Mouse (Mus musculus): ENCODE measurements around the gene Gm15448. TPM values are rescaled to one million over a fixed set of nuclear protein-coding genes. Genes with fewer than 3 reads are reported as not detected.
"Not testable (repeated sequence)": the region's sequence is repeated elsewhere in the genome, so short reads cannot be mapped to it uniquely, and the experiment has no call there.

Gene Gm15448
- 0.12 TPM in 1 of 2 replicates, not detected in the other for polyA plus RNA-seq (2015; fragmentation: Nextera tagmentation; extraction: Ambion mirVana)

DNA sequence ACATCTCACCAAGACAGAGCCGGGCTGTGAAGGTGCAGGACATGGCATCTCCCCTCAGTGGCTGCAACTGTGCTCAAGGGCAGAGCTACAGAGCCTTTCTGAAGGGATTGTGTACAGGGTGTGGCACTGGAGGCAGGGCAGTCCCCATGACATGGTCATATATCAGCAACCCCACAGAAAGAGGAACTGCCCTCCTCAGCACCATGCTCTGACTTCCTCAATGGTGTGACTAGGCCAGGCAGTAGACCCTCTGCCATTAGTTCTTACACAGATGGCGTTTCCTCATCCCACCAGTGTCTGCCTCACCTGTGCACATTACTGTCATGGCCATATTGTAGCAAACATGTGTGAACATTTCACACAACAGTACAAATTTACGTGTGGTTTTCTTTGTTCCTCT is at the start of gene Gm15448:
TSS of gene Gm15448 (minus strand) at position 89 of the 400 bp plus-strand sequence.
- not testable (repeated sequence) for H3K9me3 ChIP-seq (ENCODE audit: low read length); DNase-seq; H3K36me3 ChIP-seq (replicated peaks; ENCODE audit: insufficient read depth, low read length); H3K4me2 ChIP-seq (ENCODE audit: low read depth, low read length); H3K4me1 ChIP-seq (ENCODE audit: insufficient read depth); H3K9ac ChIP-seq (replicated peaks); H3K27me3 ChIP-seq (ENCODE audit: insufficient read depth, low read length); H3K4me3 ChIP-seq (ENCODE audit: low read depth, low read length); ATAC-seq; H3K27ac ChIP-seq (ENCODE audit: low read depth)
- WGBS (ENCODE audit: insufficient replicate concordance): 12% methylated on average over 1 of the region's 3 CpGs

DNA sequence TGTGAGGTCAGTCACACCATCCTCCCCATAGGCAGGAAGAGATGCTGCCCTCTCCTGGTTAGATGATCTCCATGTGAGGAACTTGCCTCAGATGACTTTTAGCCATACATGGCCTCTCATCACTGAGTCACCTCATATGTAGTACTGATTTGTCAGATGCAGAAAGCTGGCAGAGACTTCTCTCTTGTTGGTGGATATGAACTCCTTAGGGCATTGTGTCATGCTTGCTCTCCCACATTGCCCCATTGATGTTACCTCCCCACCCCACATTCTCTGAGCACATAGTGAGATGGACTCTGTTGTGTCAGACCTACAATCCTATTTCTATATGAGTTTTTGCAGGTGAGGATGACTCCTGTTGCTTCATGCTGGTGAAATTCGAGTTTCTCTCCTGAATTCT is 49.5 kb upstream of the Gm15448 start:
- not testable (repeated sequence) for H3K27me3 ChIP-seq (ENCODE audit: insufficient read depth, low read length); H3K27ac ChIP-seq (ENCODE audit: low read depth); H3K36me3 ChIP-seq (replicated peaks; ENCODE audit: insufficient read depth, low read length); H3K9me3 ChIP-seq (ENCODE audit: low read length); H3K4me2 ChIP-seq (ENCODE audit: low read depth, low read length); ATAC-seq; H3K9ac ChIP-seq (replicated peaks); H3K4me3 ChIP-seq (ENCODE audit: low read depth, low read length); H3K4me1 ChIP-seq (ENCODE audit: insufficient read depth); DNase-seq
- no CpG with 5 or more reads among the region's 1 CpGs for WGBS (ENCODE audit: insufficient replicate concordance)

DNA sequence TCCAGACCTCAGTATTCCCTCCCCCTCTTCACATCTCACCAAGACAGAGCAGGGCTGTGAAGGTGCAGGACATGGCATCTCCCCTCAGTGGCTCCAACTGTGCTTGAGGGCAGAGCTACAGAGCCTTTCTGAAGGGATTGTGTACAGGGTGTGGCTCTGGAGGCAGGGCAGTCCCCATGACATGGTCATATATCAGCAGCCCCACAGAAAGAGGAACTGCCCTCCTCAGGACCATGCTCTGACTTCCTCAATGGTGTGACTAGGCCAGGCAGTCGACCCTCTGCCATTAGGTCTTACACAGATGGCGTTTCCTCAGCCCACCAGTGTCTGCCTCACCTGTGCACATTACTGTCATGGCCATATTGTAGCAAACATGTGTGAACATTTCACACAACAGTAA is 19.5 kb upstream of the Gm15448 start, which contains the start of gene Pira2:
TSS of gene Pira2 (minus strand) at position 101 of the 400 bp plus-strand sequence.
- not testable (repeated sequence) for H3K9ac ChIP-seq (replicated peaks); ATAC-seq

DNA sequence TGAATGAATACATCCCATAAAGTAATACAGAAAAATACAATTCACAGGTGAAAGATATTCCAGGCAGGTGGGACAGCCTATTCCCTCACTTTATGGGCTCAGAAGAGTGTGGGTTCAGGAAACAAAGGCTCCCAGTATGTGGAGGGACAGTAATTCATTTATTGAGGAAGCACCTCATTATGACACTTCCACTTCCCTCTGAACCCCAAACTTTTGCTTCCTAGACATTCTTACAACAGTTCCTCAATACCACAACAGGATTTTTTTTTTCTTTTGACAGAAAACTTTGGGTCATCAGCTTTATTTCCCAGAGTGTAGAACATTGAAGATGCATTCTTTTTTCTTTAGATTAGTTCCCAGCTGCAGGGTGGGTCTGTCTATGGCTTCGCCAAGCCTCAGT is 12.4 kb upstream of the Gm15448 start:
- not testable (repeated sequence) for H3K4me3 ChIP-seq (ENCODE audit: low read depth, low read length); H3K36me3 ChIP-seq (replicated peaks; ENCODE audit: insufficient read depth, low read length); H3K4me1 ChIP-seq (ENCODE audit: insufficient read depth); H3K27ac ChIP-seq (ENCODE audit: low read depth); DNase-seq; H3K4me2 ChIP-seq (ENCODE audit: low read depth, low read length); H3K9me3 ChIP-seq (ENCODE audit: low read length); H3K27me3 ChIP-seq (ENCODE audit: insufficient read depth, low read length); ATAC-seq; H3K9ac ChIP-seq (replicated peaks)
- WGBS (ENCODE audit: insufficient replicate concordance): no CpG with 5 or more reads among the region's 1 CpGs

More for the DNA sequence above, 19.5 kb upstream of the Gm15448 start, which contains the start of gene Pira2:
- H3K4me3 ChIP-seq (ENCODE audit: low read depth, low read length); H3K36me3 ChIP-seq (replicated peaks; ENCODE audit: insufficient read depth, low read length); H3K9me3 ChIP-seq (ENCODE audit: low read length); H3K4me1 ChIP-seq (ENCODE audit: insufficient read depth); H3K27ac ChIP-seq (ENCODE audit: low read depth); DNase-seq; H3K27me3 ChIP-seq (ENCODE audit: insufficient read depth, low read length); H3K4me2 ChIP-seq (ENCODE audit: low read depth, low read length): not testable (repeated sequence)
- WGBS (ENCODE audit: insufficient replicate concordance): no CpG with 5 or more reads among the region's 2 CpGs

DNA sequence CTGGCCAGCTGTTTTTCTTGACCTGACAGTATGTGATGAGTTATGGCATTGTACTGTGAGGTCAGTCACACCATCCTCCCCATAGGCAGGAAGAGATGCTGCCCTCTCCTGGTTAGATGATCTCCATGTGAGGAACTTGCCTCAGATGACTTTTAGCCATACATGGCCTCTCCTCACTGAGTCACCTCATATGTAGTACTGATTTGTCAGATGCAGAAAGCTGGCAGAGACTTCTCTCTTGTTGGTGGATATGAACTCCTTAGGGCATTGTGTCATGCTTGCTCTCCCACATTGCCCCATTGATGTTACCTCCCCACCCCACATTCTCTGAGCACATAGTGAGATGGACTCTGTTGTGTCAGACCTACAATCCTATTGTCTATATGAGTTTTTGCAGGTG is 5.1 kb upstream of the Gm15448 start:
- not testable (repeated sequence) for ATAC-seq; H3K27me3 ChIP-seq (ENCODE audit: insufficient read depth, low read length); DNase-seq; H3K4me3 ChIP-seq (ENCODE audit: low read depth, low read length); H3K9ac ChIP-seq (replicated peaks); H3K4me1 ChIP-seq (ENCODE audit: insufficient read depth); H3K27ac ChIP-seq (ENCODE audit: low read depth); H3K36me3 ChIP-seq (replicated peaks; ENCODE audit: insufficient read depth, low read length); H3K9me3 ChIP-seq (ENCODE audit: low read length); H3K4me2 ChIP-seq (ENCODE audit: low read depth, low read length)

DNA sequence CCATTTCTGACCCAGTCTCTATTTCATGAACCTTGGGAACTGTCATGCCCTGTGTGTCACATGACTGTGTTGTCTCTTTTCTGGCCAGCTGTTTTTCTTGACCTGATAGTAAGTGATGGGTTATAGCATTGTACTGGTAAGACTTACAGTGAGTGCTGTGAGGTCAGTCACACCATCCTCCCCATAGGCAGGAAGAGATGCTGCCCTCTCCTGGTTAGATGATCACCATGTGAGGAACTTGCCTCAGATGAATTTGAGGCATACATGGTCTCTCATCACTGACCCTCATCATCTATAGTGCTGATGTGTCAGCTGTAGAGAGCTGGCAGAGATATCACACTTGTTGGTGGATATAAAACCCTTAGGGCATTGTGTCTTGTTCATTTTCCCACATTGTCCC is 13.6 kb downstream of the Gm15448 start:
- not testable (repeated sequence) for H3K36me3 ChIP-seq (replicated peaks; ENCODE audit: insufficient read depth, low read length); H3K27me3 ChIP-seq (ENCODE audit: insufficient read depth, low read length); H3K9me3 ChIP-seq (ENCODE audit: low read length); H3K4me3 ChIP-seq (ENCODE audit: low read depth, low read length); H3K9ac ChIP-seq (replicated peaks); H3K27ac ChIP-seq (ENCODE audit: low read depth); ATAC-seq; H3K4me1 ChIP-seq (ENCODE audit: insufficient read depth); DNase-seq; H3K4me2 ChIP-seq (ENCODE audit: low read depth, low read length)
- peak; percentile 23; the same call in 1 of the 2 replicates for TF ChIP-seq CTCF (IDR thresholded peaks at IDR 0.05; ENCODE audit: low read depth)

DNA sequence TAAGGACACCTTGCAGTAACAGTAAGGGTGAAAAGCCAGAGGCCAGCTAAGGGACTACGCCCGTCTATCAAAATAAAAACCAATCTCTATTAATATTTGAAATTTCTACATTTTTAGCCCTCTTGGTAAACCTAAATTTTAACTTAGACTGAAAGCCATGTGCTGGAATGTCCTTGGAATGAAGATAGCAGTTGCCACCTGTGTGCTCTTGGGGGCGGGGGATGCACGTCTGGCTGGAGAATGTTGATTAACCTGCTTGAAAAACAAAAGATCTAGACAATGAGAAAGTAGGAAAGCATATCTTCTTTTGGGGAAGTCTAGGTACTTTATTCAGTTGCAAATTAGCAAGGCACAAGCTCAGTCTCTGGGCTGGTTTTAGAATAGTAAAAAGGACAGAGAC is 22.6 kb downstream of the Gm15448 start:
- H3K27ac ChIP-seq (ENCODE audit: low read depth); H3K4me2 ChIP-seq (ENCODE audit: low read depth, low read length); H3K27me3 ChIP-seq (ENCODE audit: insufficient read depth, low read length); H3K9me3 ChIP-seq (ENCODE audit: low read length); DNase-seq; ATAC-seq; H3K36me3 ChIP-seq (replicated peaks; ENCODE audit: insufficient read depth, low read length); H3K9ac ChIP-seq (replicated peaks); H3K4me1 ChIP-seq (ENCODE audit: insufficient read depth); H3K4me3 ChIP-seq (ENCODE audit: low read depth, low read length): not testable (repeated sequence)
- 72% methylated on average over 4 of the region's 4 CpGs for WGBS (ENCODE audit: insufficient replicate concordance)

DNA sequence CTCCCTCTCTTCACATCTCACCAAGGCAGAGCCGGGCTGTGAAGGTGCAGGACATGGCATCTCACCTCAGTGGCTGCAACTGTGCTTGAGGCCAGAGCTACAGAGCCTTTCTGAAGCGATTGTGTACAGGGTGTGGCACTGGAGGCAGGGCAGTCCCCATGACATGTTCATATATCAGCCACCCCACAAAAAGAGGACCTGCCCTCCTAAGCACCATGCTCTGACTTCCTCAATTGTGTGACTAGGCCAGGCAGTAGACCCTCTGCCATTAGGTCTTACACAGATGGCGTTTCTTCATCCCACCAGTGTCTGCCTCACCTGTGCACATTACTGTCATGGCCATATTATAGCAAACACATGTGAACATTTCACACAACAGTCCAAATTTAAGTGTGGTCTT is 25.5 kb downstream of the Gm15448 start:
- not testable (repeated sequence) for H3K4me2 ChIP-seq (ENCODE audit: low read depth, low read length); ATAC-seq; H3K4me3 ChIP-seq (ENCODE audit: low read depth, low read length); H3K4me1 ChIP-seq (ENCODE audit: insufficient read depth); H3K27ac ChIP-seq (ENCODE audit: low read depth); H3K27me3 ChIP-seq (ENCODE audit: insufficient read depth, low read length); H3K9ac ChIP-seq (replicated peaks); DNase-seq; H3K9me3 ChIP-seq (ENCODE audit: low read length); H3K36me3 ChIP-seq (replicated peaks; ENCODE audit: insufficient read depth, low read length)
- 43% methylated on average over 3 of the region's 3 CpGs for WGBS (ENCODE audit: insufficient replicate concordance)

DNA sequence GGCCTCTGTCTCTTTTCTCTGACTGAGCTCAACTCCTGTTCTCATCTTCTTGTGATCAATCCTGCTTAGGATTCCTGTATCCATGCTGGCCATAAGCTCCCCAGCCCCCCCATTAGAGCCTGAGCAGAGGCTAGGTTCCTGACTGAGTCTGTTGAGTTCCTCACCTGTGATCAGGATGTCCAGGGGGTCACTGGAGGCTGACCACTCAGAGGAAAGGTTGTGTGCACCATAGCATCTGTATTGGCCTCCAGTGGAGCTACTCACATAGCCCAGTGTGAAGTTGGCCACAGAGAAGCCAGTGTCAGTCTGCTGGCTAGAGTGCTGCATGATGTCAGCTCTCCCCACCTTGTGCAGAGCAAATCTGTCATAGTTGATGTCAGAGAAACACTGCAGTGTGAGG is 29.2 kb downstream of the Gm15448 start:
- not testable (repeated sequence) for H3K9ac ChIP-seq (replicated peaks); H3K4me2 ChIP-seq (ENCODE audit: low read depth, low read length); H3K9me3 ChIP-seq (ENCODE audit: low read length); H3K27me3 ChIP-seq (ENCODE audit: insufficient read depth, low read length); DNase-seq; H3K4me1 ChIP-seq (ENCODE audit: insufficient read depth); H3K36me3 ChIP-seq (replicated peaks; ENCODE audit: insufficient read depth, low read length); H3K4me3 ChIP-seq (ENCODE audit: low read depth, low read length); H3K27ac ChIP-seq (ENCODE audit: low read depth); ATAC-seq

Data from liver, postnatal 0 days (tissue).